Mouse (Mus musculus): ENCODE measurements around the gene Ankrd40.

Gene Ankrd40

DNA sequence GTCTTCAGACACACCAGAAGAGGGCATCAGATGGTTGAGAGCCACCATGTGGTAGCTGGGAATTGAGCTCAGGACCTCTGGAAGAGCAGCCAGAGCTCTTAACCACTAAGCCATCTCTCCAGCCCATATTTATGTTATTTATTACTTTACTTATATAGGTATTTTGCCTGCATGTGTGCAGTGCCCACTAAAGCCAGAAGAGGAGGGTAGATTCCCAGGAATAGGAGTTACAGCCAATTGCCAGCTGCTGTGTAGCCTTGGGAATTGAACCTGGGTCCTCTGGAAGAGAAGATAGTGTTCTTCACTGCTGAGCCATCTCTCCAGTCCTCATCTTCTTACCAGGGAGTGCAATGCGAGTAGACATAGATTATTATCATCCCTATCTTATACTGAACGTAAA lies 22.0 kb downstream of the Ankrd40 start:
- no peak for DNase-seq (ENCODE audit: extremely low spot score, low read depth, low spot score)

GRCm38 (mm10) chr11:94350337-94350736 lies 22.5 kb downstream of the Ankrd40 start:
- DNase-seq (ENCODE audit: extremely low spot score, low read depth, low spot score): no peak

GRCm38 (mm10) chr11:94351094-94351493 lies 23.3 kb downstream of the Ankrd40 start:
- no peak for DNase-seq (ENCODE audit: extremely low spot score, low read depth, low spot score)

DNA sequence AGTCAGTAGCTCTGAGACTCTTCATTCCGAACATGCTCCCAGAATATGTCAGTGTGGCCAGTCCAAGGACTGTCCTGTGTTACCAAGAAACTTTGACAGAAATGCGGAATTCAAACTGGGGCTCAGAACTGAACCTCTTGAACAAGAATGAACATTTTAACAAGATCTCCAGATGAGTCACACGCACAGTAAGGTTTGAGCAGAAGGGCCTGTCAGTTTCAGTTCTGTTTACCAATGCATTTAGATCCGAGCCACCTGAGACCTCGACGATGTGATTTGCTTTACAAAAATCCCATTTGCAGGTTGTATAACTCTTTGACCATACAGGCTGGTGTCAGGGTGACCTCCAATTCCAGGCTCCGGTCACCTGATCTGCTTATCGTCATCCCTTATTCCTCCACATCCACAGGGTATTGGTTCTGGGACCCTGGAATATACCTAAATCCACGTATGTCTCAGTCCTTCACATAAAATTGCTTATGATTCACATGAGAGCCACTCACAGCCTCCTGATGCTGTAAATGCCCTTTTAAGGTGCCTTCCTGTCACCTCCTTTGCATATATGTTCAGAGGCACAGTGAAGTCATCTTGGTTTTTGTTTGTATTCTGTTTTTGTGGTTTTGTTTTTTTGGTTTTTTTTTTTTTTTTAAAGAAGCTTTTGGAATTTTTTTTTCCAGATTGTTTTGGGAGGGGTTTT lies 27.9 kb downstream of the Ankrd40 start:
- DNase-seq (ENCODE audit: extremely low spot score, low read depth, low spot score): no peak

DNA sequence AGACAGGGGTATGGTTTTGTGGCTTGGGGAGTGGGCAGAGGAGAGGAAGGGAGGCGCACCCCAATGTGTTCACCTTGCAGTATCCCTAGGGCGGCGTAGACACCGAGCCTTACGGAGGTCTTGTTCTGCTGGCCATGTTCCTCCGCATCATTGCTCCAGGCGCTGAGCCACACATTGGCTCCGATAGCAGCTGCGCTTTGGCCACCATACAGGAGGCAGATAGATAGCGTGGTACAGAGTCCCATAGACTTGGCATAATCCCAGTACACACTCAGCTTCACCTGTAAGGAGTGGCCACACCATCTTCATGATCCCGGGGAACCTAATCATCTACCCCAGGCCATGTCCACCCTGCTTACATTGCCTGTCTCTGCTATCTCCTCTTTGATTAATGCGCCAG lies 31.4 kb downstream of the Ankrd40 start:
- no peak for DNase-seq (ENCODE audit: extremely low spot score, low read depth, low spot score)

DNA sequence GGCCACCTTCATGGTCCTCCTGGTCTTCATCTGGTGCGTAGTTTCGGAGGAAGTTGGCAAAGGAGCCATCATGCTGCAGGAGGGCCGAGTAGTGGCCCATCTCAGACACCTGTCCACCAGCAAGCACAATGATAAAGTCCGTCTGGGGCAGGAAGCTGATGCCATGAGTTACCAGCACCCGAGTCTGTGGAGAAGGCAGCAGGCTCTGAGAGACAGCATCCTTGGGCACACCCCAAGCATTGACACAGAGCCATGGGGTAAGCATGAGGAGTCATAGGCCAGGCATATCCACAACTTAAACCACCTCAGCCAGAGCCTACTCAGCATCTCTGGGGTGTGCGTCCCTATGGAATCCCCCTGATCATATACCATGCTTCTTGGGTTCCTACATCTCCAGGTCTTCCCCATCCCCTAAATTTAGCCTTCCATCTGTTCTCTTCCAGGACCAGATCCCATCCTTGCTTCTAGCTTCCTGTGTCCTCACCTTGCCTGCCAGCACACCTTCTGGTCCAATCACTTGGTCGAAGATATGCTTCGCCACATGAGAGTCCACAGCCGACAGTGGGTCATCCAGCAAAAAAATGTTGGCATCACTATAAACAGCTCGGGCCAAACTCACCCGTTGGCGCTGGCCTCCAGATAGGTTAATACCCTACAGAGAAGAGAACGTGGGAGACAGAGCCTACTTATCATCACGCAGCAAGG lies 33.5 kb downstream of the Ankrd40 start:
- no peak for DNase-seq (ENCODE audit: extremely low spot score, low read depth, low spot score)

DNA sequence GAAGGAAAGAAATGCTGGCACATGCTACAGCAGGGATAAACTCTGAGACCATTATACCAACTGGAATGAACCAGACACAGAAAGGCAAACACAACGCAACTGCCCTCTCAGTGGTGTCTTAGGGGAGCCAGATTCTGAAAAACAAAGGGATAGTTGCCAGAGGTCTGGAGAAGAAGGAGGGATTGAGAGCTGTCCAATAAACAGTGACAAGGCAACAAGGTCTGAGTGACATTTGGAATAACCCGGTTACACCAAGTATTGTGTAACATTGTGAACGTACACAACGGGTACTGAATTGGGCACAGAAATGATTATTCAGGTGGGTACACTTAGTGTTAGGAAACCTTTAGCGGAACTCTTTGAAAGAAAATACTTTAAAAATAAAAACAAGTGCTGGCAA lies 34.3 kb downstream of the Ankrd40 start:
- no peak for DNase-seq (ENCODE audit: extremely low spot score, low read depth, low spot score)

GRCm38 (mm10) chr11:94363690-94364089 lies 35.9 kb downstream of the Ankrd40 start:
- DNase-seq (ENCODE audit: extremely low spot score, low read depth, low spot score): no peak

DNA sequence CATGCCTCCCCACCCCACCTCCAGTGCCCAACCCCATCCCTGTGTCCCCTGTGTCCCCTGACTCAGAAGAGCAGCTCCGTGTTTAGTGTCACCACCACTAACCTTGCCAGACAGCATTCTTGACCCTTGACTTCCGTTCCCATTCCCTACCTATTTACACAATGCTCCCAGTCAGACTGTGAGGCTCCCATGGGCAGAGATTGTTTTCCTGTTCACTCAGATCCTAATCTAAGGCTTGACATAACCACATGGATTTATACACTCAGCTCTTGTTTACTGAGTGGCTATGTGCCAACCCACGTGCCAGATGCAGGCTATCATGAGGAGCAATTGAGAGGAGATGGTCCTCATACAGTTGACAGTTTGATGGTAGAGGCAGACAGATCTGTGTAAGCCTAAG lies 37.5 kb downstream of the Ankrd40 start:
- DNase-seq (ENCODE audit: extremely low spot score, low read depth, low spot score): no peak

GRCm38 (mm10) chr11:94369981-94370380 lies 42.2 kb downstream of the Ankrd40 start:
- no peak for DNase-seq (ENCODE audit: extremely low spot score, low read depth, low spot score)

DNA sequence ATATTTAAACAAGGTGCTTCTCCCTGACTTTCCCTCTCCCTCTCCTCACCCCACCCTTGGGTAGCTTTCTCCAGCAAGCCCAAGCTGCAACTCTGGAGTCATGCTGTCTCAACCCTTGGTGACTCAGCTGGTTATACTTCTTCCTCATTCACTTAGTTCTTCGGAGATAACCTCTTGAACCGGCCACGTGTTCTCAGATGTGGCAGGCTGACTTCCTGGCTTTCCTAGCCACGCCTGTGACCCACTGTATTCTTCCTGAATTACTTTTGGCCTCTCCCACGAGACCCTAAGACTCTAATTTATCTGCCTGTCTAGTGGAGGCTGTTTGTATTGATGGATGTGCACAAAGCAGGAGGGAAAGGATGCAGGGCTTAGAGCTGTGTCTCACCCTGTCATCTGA lies 43.0 kb downstream of the Ankrd40 start:
- no peak for DNase-seq (ENCODE audit: extremely low spot score, low read depth, low spot score)

DNA sequence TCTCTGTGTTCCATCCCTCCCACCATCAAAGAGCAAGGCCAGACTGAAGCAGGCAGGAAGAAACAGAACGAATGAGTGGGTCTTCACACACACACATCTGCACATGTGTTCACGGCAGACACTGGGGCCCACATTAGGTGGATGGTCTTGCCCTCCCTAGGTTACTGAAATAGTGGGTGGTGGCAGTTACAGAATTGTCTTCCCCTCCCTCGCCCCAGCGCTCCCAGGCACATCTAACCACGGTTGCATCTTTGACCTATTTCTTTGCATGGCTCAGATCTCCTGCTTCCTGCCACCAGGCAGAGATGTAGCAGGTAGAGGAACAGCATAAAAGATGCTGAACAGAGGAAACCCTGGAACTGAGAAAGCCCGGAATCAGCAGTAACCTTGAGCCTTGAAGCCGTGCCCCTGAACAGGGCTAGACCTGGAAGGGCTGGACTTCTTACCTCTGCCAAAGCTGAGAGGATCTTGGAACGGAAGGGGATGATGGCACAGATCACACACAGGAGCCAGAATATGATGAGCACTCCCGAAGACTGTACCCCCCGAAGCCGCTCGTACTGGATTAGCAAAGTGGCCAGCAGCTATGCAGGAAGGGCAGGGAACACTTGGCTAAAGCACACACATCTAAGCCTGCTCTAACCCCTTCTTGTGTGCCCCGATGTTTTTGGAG lies 46.6 kb downstream of the Ankrd40 start:
- DNase-seq (ENCODE audit: extremely low spot score, low read depth, low spot score): no peak

- no peak for DNase-seq (ENCODE audit: extremely low spot score, low read depth, low spot score)
Measured at GRCm38 (mm10) chr11:94379061-94379460, 51.3 kb downstream of the Ankrd40 start.

- no peak for DNase-seq (ENCODE audit: extremely low spot score, low read depth, low spot score)
Measured at GRCm38 (mm10) chr11:94379736-94380135, 51.9 kb downstream of the Ankrd40 start.

GRCm38 (mm10) chr11:94385977-94386771 lies 58.4 kb downstream of the Ankrd40 start:
- no peak for DNase-seq (ENCODE audit: extremely low spot score, low read depth, low spot score)

GRCm38 (mm10) chr11:94387756-94388155 lies 60.0 kb downstream of the Ankrd40 start:
- DNase-seq (ENCODE audit: extremely low spot score, low read depth, low spot score): no peak

- DNase-seq (ENCODE audit: extremely low spot score, low read depth, low spot score): no peak
Measured at GRCm38 (mm10) chr11:94389021-94389420, 61.2 kb downstream of the Ankrd40 start.

DNA sequence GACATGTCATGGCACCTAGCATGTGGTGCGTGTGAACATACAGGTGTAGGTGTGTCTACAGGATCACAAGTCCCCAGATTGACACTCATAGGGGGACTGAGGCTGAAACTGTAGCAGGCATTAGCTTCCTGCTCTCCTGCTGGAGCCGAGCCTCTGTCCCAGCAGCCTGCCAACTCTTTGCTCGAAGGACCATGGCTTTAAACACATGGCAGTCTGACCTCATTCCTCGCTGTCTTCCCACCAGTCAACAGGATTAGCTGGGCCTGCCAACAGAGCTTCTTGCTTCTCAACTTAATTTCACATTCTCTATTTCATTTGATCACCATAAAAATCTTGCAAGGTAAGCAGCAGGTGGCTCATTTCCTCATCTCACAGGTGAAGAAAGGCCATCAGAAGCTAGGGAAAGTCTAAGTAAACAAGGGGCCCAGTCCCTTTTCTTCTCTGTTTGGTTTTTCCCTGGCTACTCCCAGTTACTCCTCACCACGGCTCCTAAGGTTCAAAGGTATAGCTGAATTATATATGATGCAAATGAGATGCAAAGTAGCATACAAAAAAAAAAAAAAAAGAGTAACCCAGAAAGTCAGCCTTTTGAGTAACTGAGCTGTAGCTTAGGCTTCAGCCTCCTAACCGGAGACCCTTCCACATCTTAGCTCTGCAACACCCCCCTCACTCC lies 62.1 kb downstream of the Ankrd40 start:
- DNase-seq (ENCODE audit: extremely low spot score, low read depth, low spot score): no peak

DNA sequence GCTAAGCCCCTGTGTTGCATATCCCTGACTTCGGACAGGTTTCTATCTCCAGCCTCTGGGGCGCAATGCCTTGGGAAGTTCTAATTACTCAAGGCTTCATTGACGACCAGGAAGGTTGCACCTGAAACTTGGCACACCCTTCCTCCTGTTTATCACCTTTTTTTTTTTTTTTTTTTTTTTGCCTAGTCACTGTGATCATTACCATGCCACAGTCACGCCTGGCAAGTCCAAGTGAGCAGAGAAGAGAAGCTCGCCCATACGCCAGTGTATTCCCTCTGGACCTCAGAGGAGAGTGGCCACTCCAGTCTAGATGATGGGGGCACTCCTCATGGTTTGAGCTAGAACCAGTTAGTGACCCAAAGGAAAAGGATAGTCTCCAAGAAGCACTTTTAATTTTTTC lies 63.0 kb downstream of the Ankrd40 start:
- no peak for DNase-seq (ENCODE audit: extremely low spot score, low read depth, low spot score)

All from hindlimb bud, embryonic 11.5 days (tissue).